In genomic region chr17:56425584-56425914, GRCm38 (mm10) we compare ENCODE assay signal across 8 mouse cellular contexts. TPM values are rescaled to one million over a fixed set of nuclear protein-coding genes. Genes with fewer than 3 reads are reported as not detected.
A peak's percentile ranks its signal among the peaks of the same experiment; 100 is the strongest.
DNase-seq lines count a peak whose midpoint lies in the region; ATAC-seq and TF ChIP-seq lines count a peak whose summit lies in the region.

No protein-coding gene starts in this region.

- TF ChIP-seq CTCF in kidney, adult 2 months (conservative IDR thresholded peaks at IDR 0.05; ENCODE audit: insufficient read depth, insufficient read length, low read depth, low read length), result peak; percentile 65

- peak; percentile 48 to 75 for DNase-seq in adrenal gland, postnatal 4 days (ENCODE audit: low spot score in 2 of 2)
- peak; percentile 83 for DNase-seq in embryo, embryonic 9.5 days (ENCODE audit: extremely low spot score)
- peak; percentile 58 for DNase-seq in heart, adult 8-10 months (ENCODE audit: low spot score)
- DNase-seq in kidney, adult 2 months, result peak; percentile 65
- peak; percentile 65 to 89 for DNase-seq in spleen, adult 18-20 months
- DNase-seq in MN1 (ENCODE audit: low spot score), result no peak

- H3K27me3 ChIP-seq in kidney, adult 2 months (replicated peaks; ENCODE audit: control insufficient read depth, insufficient read depth, low read length), result no peaks in the 10 kb centered on the region
- no peaks in the 10 kb centered on the region for H3K27me3 ChIP-seq in limb, embryonic 15.5 days
- H3K27me3 ChIP-seq in midbrain, embryonic 16.5 days (ENCODE audit: control insufficient read depth, insufficient read depth, low read depth, low read length), result no peaks in the 10 kb centered on the region

- WGBS in kidney, adult 2 months, result 5% methylated on average over 47 of the region's 47 CpGs
- under 1% methylated on average over 45 of the region's 47 CpGs for WGBS in limb, embryonic 15.5 days
- 1% methylated on average over 46 of the region's 47 CpGs for WGBS in midbrain, embryonic 16.5 days

- H3K9ac ChIP-seq in limb, embryonic 15.5 days, result peak overlapping the region; percentile 37
- peak overlapping the region; percentile 58 for H3K9ac ChIP-seq in midbrain, embryonic 16.5 days (ENCODE audit: low read depth, low read length)

- no peak overlapping the region for H3K27ac ChIP-seq in kidney, adult 2 months (ENCODE audit: insufficient read depth, low read depth, low read length)
- peak overlapping the region; percentile 83 for H3K27ac ChIP-seq in limb, embryonic 15.5 days
- peak overlapping the region; percentile 60 for H3K27ac ChIP-seq in midbrain, embryonic 16.5 days (ENCODE audit: low read length)

- no peak for TF ChIP-seq POLR2A in kidney, adult 2 months (IDR thresholded peaks at IDR 0.05; ENCODE audit: low read depth, low read length)

- H3K36me3 ChIP-seq in kidney, adult 2 months (ENCODE audit: control insufficient read depth, insufficient read depth, low read length), result no peaks in the 10 kb centered on the region
- peaks cover 68% of the 10 kb centered on the region for H3K36me3 ChIP-seq in limb, embryonic 15.5 days
- H3K36me3 ChIP-seq in midbrain, embryonic 16.5 days (ENCODE audit: control insufficient read depth, insufficient read depth, low read length), result peaks cover 55% of the 10 kb centered on the region

- H3K4me1 ChIP-seq in kidney, adult 2 months (ENCODE audit: control insufficient read depth, insufficient read depth, low read length), result no peaks in the 10 kb centered on the region
- H3K4me1 ChIP-seq in limb, embryonic 15.5 days, result peaks cover 23% of the 10 kb centered on the region
- H3K4me1 ChIP-seq in midbrain, embryonic 16.5 days (ENCODE audit: control insufficient read depth, insufficient read depth, low read length), result peaks cover 5% of the 10 kb centered on the region

- peak overlapping the region; percentile 82 for H3K4me2 ChIP-seq in limb, embryonic 15.5 days
- peak overlapping the region; percentile 47 for H3K4me2 ChIP-seq in midbrain, embryonic 16.5 days (ENCODE audit: low read length)

- H3K9me3 ChIP-seq in limb, embryonic 15.5 days, result no peaks in the 10 kb centered on the region
- no peaks in the 10 kb centered on the region for H3K9me3 ChIP-seq in midbrain, embryonic 16.5 days (replicated peaks; ENCODE audit: control insufficient read depth, low read length, poor library complexity, severe bottlenecking)

- peak; percentile 69 for ATAC-seq in limb, embryonic 15.5 days (ENCODE audit: insufficient number of reproducible peaks, low FRiP score, low TSS enrichment, low read depth)
- peak; percentile 79 for ATAC-seq in midbrain, embryonic 16.5 days

- peak overlapping the region; percentile 67 for H3K4me3 ChIP-seq in kidney, adult 2 months (ENCODE audit: insufficient read depth, low read depth, low read length)
- H3K4me3 ChIP-seq in limb, embryonic 15.5 days, result peak overlapping the region; percentile 54
- peak overlapping the region; percentile 27 for H3K4me3 ChIP-seq in midbrain, embryonic 16.5 days (ENCODE audit: low read depth, low read length)

RNA-seq across cellular contexts. Expression of gene Ptprs, which starts 50.7 kb away (rescaled TPM):
- total RNA-seq in adrenal gland, postnatal 4 days (2021), result 100 to 1,000 TPM; 176 to 208 TPM
- 10 to 100 TPM; 54.3 to 66.4 (median 60.0) TPM for total RNA-seq in heart, adult 8-10 months (2022)
- 38.8 and 48.0 TPM in 2 replicates for polyA plus RNA-seq in kidney, adult 2 months (2012; rRNA removed)
- polyA plus RNA-seq in limb, embryonic 15.5 days (2015; fragmentation: Nextera tagmentation; extraction: Ambion mirVana), result 85.4 and 96.3 TPM in 2 replicates
- polyA plus RNA-seq in midbrain, embryonic 16.5 days (2015; fragmentation: Nextera tagmentation; extraction: Ambion mirVana), result 293 and 299 TPM in 2 replicates
